Mouse (Mus musculus): ENCODE measurements at regions not wholly inside any gene's neighbourhood (a gene's known extent, or its start where the extent isn't known, plus 50 kb on each side); places are given as distances from the start of the nearest gene placed in this dataset.

- DNase-seq (no peak), ATAC-seq (ENCODE audit: low FRiP score, low TSS enrichment) (no peak)
- Histone ChIP-seq H3K27me3 (ENCODE audit: control insufficient read depth, insufficient read depth, low read length) (no peaks in the 10 kb centered on the region), H3K9me3 (ENCODE audit: control insufficient read depth, low read length) (no peaks in the 10 kb centered on the region), H3K27ac (replicated peaks; ENCODE audit: low read depth, low read length) (no peak overlapping the region), H3K36me3 (ENCODE audit: control insufficient read depth, insufficient read depth, low read length) (no peaks in the 10 kb centered on the region), H3K9ac (replicated peaks; ENCODE audit: low read length) (no peak overlapping the region), H3K4me3 (replicated peaks; ENCODE audit: low read depth, low read length) (no peak overlapping the region), H3K4me2 (ENCODE audit: low read length) (no peak overlapping the region), H3K4me1 (ENCODE audit: control insufficient read depth, insufficient read depth, low read length) (no peaks in the 10 kb centered on the region)
- WGBS, result 91% methylated on average over 4 of the region's 4 CpGs
Measured at GRCm38 (mm10) chr13:101874761-101875160, 106.7 kb upstream of the Pik3r1 start.

- Histone ChIP-seq H3K9ac (replicated peaks; ENCODE audit: low read length) (no peak overlapping the region), H3K27me3 (ENCODE audit: control insufficient read depth, insufficient read depth, low read length) (no peaks in the 10 kb centered on the region), H3K4me1 (ENCODE audit: control insufficient read depth, insufficient read depth, low read length) (no peaks in the 10 kb centered on the region), H3K9me3 (ENCODE audit: control insufficient read depth, low read length) (no peaks in the 10 kb centered on the region), H3K36me3 (ENCODE audit: control insufficient read depth, insufficient read depth, low read length) (no peaks in the 10 kb centered on the region), H3K4me2 (ENCODE audit: low read length) (no peak overlapping the region), H3K27ac (replicated peaks; ENCODE audit: low read depth, low read length) (no peak overlapping the region), H3K4me3 (replicated peaks; ENCODE audit: low read depth, low read length) (no peak overlapping the region)
- no peak for DNase-seq
- WGBS, result 94% methylated on average over 2 of the region's 2 CpGs
- ATAC-seq (ENCODE audit: low FRiP score, low TSS enrichment), result no peak
Measured at GRCm38 (mm10) chr13:101876069-101876468, 108.1 kb upstream of the Pik3r1 start.

- 84% methylated on average over 3 of the region's 3 CpGs for WGBS
- ATAC-seq (ENCODE audit: low FRiP score, low TSS enrichment), result no peak
Measured at GRCm38 (mm10) chr13:101876601-101877000, 108.6 kb upstream of the Pik3r1 start.

GRCm38 (mm10) chr13:101878168-101878567 is 110.2 kb upstream of the Pik3r1 start:
- Histone ChIP-seq H3K27me3 (ENCODE audit: control insufficient read depth, insufficient read depth, low read length) (no peaks in the 10 kb centered on the region), H3K4me3 (replicated peaks; ENCODE audit: low read depth, low read length) (no peak overlapping the region), H3K9ac (replicated peaks; ENCODE audit: low read length) (no peak overlapping the region), H3K4me1 (ENCODE audit: control insufficient read depth, insufficient read depth, low read length) (no peaks in the 10 kb centered on the region), H3K27ac (replicated peaks; ENCODE audit: low read depth, low read length) (no peak overlapping the region), H3K36me3 (ENCODE audit: control insufficient read depth, insufficient read depth, low read length) (no peaks in the 10 kb centered on the region), H3K4me2 (ENCODE audit: low read length) (no peak overlapping the region), H3K9me3 (ENCODE audit: control insufficient read depth, low read length) (no peaks in the 10 kb centered on the region)
- DNase-seq (no peak), ATAC-seq (ENCODE audit: low FRiP score, low TSS enrichment) (no peak)

More at GRCm38 (mm10) chr13:101876601-101877000, 108.6 kb upstream of the Pik3r1 start:
- no peak overlapping the region for H3K27ac ChIP-seq (replicated peaks; ENCODE audit: low read depth, low read length)
- H3K9ac ChIP-seq (replicated peaks; ENCODE audit: low read length), result no peak overlapping the region
- DNase-seq, result no peak
- no peaks in the 10 kb centered on the region for H3K4me1 ChIP-seq (ENCODE audit: control insufficient read depth, insufficient read depth, low read length)
- no peaks in the 10 kb centered on the region for H3K36me3 ChIP-seq (ENCODE audit: control insufficient read depth, insufficient read depth, low read length)
- H3K4me3 ChIP-seq (replicated peaks; ENCODE audit: low read depth, low read length), result no peak overlapping the region
- no peaks in the 10 kb centered on the region for H3K9me3 ChIP-seq (ENCODE audit: control insufficient read depth, low read length)
- H3K27me3 ChIP-seq (ENCODE audit: control insufficient read depth, insufficient read depth, low read length), result no peaks in the 10 kb centered on the region
- H3K4me2 ChIP-seq (ENCODE audit: low read length), result no peak overlapping the region

- no peaks in the 10 kb centered on the region for H3K27me3 ChIP-seq (ENCODE audit: control insufficient read depth, insufficient read depth, low read length)
- no peak overlapping the region for H3K9ac ChIP-seq (replicated peaks; ENCODE audit: low read length)
- H3K36me3 ChIP-seq (ENCODE audit: control insufficient read depth, insufficient read depth, low read length), result no peaks in the 10 kb centered on the region
- no peak overlapping the region for H3K27ac ChIP-seq (replicated peaks; ENCODE audit: low read depth, low read length)
- WGBS, result 88% methylated on average over 8 of the region's 8 CpGs
- DNase-seq, result no peak
- no peaks in the 10 kb centered on the region for H3K9me3 ChIP-seq (ENCODE audit: control insufficient read depth, low read length)
- H3K4me3 ChIP-seq (replicated peaks; ENCODE audit: low read depth, low read length), result no peak overlapping the region
- no peak for ATAC-seq (ENCODE audit: low FRiP score, low TSS enrichment)
- H3K4me1 ChIP-seq (ENCODE audit: control insufficient read depth, insufficient read depth, low read length), result no peaks in the 10 kb centered on the region
- H3K4me2 ChIP-seq (ENCODE audit: low read length), result no peak overlapping the region
Measured at GRCm38 (mm10) chr13:101879561-101880081, 111.6 kb upstream of the Pik3r1 start.

GRCm38 (mm10) chr13:101883177-101883576 is 115.2 kb upstream of the Pik3r1 start:
- Histone ChIP-seq H3K4me1 (ENCODE audit: control insufficient read depth, insufficient read depth, low read length) (no peaks in the 10 kb centered on the region), H3K4me3 (replicated peaks; ENCODE audit: low read depth, low read length) (no peak overlapping the region), H3K36me3 (ENCODE audit: control insufficient read depth, insufficient read depth, low read length) (no peaks in the 10 kb centered on the region), H3K4me2 (ENCODE audit: low read length) (no peak overlapping the region), H3K9me3 (ENCODE audit: control insufficient read depth, low read length) (no peaks in the 10 kb centered on the region), H3K27me3 (ENCODE audit: control insufficient read depth, insufficient read depth, low read length) (no peaks in the 10 kb centered on the region), H3K9ac (replicated peaks; ENCODE audit: low read length) (no peak overlapping the region), H3K27ac (replicated peaks; ENCODE audit: low read depth, low read length) (no peak overlapping the region)
- DNase-seq, result no peak
- no peak for ATAC-seq (ENCODE audit: low FRiP score, low TSS enrichment)

- no peak overlapping the region for H3K4me2 ChIP-seq (ENCODE audit: low read length)
- no peaks in the 10 kb centered on the region for H3K4me1 ChIP-seq (ENCODE audit: control insufficient read depth, insufficient read depth, low read length)
- H3K27me3 ChIP-seq (ENCODE audit: control insufficient read depth, insufficient read depth, low read length), result no peaks in the 10 kb centered on the region
- H3K9ac ChIP-seq (replicated peaks; ENCODE audit: low read length), result no peak overlapping the region
- H3K4me3 ChIP-seq (replicated peaks; ENCODE audit: low read depth, low read length), result no peak overlapping the region
- no peaks in the 10 kb centered on the region for H3K9me3 ChIP-seq (ENCODE audit: control insufficient read depth, low read length)
- DNase-seq (no peak), ATAC-seq (ENCODE audit: low FRiP score, low TSS enrichment) (no peak)
- H3K27ac ChIP-seq (replicated peaks; ENCODE audit: low read depth, low read length), result no peak overlapping the region
- H3K36me3 ChIP-seq (ENCODE audit: control insufficient read depth, insufficient read depth, low read length), result no peaks in the 10 kb centered on the region
- 88% methylated on average over 3 of the region's 3 CpGs for WGBS
Measured at GRCm38 (mm10) chr13:101884752-101885151, 116.7 kb upstream of the Pik3r1 start.

GRCm38 (mm10) chr13:101891473-101891872 is 123.5 kb upstream of the Pik3r1 start:
- no peak overlapping the region for H3K27ac ChIP-seq (replicated peaks; ENCODE audit: low read depth, low read length)
- no peaks in the 10 kb centered on the region for H3K9me3 ChIP-seq (ENCODE audit: control insufficient read depth, low read length)
- 91% methylated on average over 4 of the region's 4 CpGs for WGBS
- H3K9ac ChIP-seq (replicated peaks; ENCODE audit: low read length), result no peak overlapping the region
- no peak for DNase-seq
- H3K36me3 ChIP-seq (ENCODE audit: control insufficient read depth, insufficient read depth, low read length), result no peaks in the 10 kb centered on the region
- no peaks in the 10 kb centered on the region for H3K4me1 ChIP-seq (ENCODE audit: control insufficient read depth, insufficient read depth, low read length)
- H3K4me3 ChIP-seq (replicated peaks; ENCODE audit: low read depth, low read length), result no peak overlapping the region
- H3K27me3 ChIP-seq (ENCODE audit: control insufficient read depth, insufficient read depth, low read length), result no peaks in the 10 kb centered on the region
- no peak overlapping the region for H3K4me2 ChIP-seq (ENCODE audit: low read length)
- no peak for ATAC-seq (ENCODE audit: low FRiP score, low TSS enrichment)

GRCm38 (mm10) chr13:101893035-101893600 is 125.1 kb upstream of the Pik3r1 start:
- DNase-seq (no peak), ATAC-seq (ENCODE audit: low FRiP score, low TSS enrichment) (no peak)
- WGBS, result 90% methylated on average over 10 of the region's 10 CpGs
- H3K4me1 ChIP-seq (ENCODE audit: control insufficient read depth, insufficient read depth, low read length), result no peaks in the 10 kb centered on the region
- no peaks in the 10 kb centered on the region for H3K9me3 ChIP-seq (ENCODE audit: control insufficient read depth, low read length)
- no peak overlapping the region for H3K27ac ChIP-seq (replicated peaks; ENCODE audit: low read depth, low read length)
- no peak overlapping the region for H3K4me3 ChIP-seq (replicated peaks; ENCODE audit: low read depth, low read length)
- no peak overlapping the region for H3K4me2 ChIP-seq (ENCODE audit: low read length)
- no peaks in the 10 kb centered on the region for H3K36me3 ChIP-seq (ENCODE audit: control insufficient read depth, insufficient read depth, low read length)
- no peaks in the 10 kb centered on the region for H3K27me3 ChIP-seq (ENCODE audit: control insufficient read depth, insufficient read depth, low read length)
- no peak overlapping the region for H3K9ac ChIP-seq (replicated peaks; ENCODE audit: low read length)

Measured in midbrain, embryonic 14.5 days (tissue).